Mouse (Mus musculus): Measurements from ENCODE around the gene Atxn7l1. TPM values are rescaled to one million over a fixed set of nuclear protein-coding genes. Genes with fewer than 3 reads are reported as not detected.

Atxn7l1 gene
- total RNA-seq, 2 experiments from 2014 or later, result 61.4 to 62.9 TPM

DNA sequence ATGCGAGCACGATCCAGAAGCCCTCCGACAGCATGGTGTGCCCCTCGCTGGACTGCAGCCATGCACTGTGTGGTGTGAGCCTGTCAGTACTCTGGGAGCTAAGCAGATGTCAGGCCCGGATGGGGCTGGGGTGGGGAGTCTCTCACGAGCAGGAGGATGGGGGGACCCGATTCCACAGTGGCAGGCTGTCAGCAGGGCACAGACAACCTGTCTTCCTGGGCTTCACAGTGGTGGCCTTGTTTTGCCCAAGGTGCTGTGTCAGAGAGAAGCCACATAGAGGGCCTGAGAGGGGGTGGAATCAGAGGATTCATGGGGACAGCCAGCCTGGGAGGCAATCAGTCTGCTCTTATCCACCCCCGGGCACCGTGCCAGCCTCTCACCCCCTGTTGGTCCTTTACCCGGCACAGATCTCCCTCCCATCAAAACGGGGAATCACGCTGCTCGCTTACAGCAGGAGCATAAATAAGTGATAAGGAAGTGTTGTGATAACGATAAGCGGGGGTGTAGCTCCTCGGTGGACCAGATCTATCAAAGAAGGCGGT lies 193.9 kb downstream of the Atxn7l1 start:
- intact Hi-C loops (cut with DNase I), result no loop called here
- peak; percentile 89 for DNase-seq

- intact Hi-C loops (cut with DNase I), result no loop called here
- DNase-seq, result no peak
Observed at GRCm38 (mm10) chr12:33344970-33345772, 197.7 kb downstream of the Atxn7l1 start.

DNA sequence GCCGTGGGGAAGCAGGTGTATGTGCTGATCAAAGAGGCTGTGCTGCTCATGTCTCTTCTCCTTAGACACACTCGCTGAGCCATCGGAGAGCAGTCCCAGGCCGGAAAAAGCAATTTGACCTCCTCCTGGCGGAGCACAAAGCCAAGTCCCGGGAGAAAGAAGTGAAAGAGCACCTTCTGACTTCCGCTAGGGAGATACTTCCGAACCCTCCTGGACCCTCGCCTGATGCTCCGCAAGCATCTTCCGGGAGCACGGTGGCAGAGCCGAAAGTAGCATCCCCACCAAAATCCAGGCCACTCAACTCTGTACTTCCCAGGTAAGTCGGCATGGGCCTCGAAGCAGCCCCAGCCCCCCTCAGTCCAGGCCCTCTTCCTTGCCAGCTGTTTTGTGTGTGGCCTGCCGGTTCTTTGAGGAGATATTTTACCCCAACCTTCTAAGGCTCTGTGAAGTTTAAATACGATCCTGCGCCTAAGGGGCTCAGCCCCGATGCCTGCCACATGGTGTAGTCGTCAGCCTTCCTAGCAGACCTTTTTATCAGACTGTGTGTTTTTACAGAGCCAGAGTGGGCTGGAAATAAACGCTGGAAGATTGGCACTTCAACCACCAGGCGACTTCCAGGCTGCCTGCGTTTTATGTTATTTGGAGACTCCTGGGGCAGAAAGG lies 198.4 kb downstream of the Atxn7l1 start:
- DNase-seq, result no peak
- intact Hi-C loops (cut with DNase I), result no loop called here

DNA sequence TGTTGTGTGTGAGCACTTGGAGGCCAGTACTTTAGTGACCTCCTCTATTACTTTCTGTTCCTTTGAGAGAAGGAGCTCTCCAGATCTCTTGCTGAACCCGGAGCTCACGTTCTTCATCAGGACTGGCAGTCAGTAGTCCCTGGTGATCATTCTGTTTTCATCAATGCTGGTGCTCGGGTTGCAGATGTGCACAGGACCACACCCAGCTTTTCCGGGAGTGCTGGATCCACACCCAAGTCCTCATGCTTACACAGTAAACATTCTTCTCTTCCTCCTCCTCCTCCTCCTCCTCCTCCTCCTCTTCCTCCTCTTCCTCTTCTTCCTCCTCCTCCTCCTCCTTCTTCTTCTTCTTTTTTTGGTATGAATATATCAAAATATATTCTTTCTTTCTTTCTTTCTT lies 205.2 kb downstream of the Atxn7l1 start:
- no peak for DNase-seq
- intact Hi-C loops (cut with DNase I), result no loop called here

DNA sequence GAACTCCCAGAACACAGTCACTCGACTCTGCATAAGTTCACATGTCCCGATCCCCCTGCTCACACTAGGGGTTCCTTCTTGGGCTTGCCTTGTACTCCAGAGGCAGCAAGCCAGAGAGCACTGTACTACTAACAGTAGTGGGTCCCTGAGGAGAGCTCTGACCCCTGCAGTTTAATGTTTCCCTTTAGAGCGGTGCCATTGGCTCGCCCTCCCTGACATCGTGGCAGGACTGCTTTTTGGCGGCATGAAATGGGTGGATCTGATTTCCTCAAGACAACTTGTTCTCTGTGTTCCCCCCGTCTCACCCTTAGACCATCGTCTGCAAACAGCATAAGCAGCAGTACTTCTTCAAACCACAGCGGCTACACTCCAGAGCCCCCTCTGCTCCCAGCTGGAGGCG lies 210.9 kb downstream of the Atxn7l1 start:
- no peak for DNase-seq
- intact Hi-C loops (cut with DNase I), result no loop called here

DNA sequence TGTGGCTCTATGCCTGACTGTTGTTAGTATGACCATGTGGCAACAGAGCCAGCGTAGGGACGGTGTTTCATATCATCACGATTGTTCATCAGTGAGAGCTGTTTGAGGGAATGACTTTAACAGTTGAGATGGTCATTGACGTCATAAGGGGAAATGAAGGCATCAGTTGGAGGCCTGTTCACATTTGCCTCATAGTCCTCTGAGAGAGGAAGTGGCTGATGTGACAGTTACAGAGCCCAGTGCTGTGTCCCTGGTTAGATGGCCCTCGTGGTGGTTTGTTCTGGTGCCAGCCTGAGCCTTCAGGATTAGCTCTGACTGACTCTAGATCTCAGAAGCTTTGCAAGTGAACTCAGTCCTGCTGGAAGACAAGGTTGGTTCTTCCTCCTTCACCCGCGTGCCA lies 211.7 kb downstream of the Atxn7l1 start:
- no peak for DNase-seq

GRCm38 (mm10) chr12:33359878-33360482 lies 212.5 kb downstream of the Atxn7l1 start:
- intact Hi-C loops (cut with DNase I), result no loop called here
- DNase-seq, result peak; percentile 71

More for the DNA sequence above, 211.7 kb downstream of the Atxn7l1 start:
- intact Hi-C loops (cut with DNase I), result no loop called here

- intact Hi-C loops (cut with DNase I), result no loop called here
- DNase-seq, result peak; percentile 95
Observed at GRCm38 (mm10) chr12:33360729-33361128, 213.2 kb downstream of the Atxn7l1 start.

DNA sequence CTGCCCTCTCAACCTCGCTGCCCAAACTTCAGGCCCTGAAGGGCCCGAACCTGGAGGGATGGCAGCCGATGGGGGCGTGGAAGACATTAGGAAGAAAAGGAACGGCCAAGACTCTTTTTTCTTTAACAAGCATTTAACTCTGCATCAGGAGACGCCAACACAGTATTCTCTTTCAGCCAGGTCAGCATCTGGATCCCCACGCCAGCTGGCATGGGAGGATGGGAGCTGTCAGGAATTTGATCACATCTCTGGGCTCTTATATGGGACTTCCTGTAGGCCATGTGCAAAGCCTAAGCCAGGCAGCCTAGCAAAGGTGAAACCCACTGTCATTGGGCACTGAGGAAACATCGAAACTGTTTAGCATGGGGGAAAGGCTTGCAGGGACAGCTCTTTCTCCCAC lies 217.0 kb downstream of the Atxn7l1 start:
- DNase-seq, result no peak
- intact Hi-C loops (cut with DNase I), result no loop called here

- DNase-seq, result no peak
- intact Hi-C loops (cut with DNase I), result no loop called here
Observed at GRCm38 (mm10) chr12:33365133-33365532, 217.6 kb downstream of the Atxn7l1 start.

DNA sequence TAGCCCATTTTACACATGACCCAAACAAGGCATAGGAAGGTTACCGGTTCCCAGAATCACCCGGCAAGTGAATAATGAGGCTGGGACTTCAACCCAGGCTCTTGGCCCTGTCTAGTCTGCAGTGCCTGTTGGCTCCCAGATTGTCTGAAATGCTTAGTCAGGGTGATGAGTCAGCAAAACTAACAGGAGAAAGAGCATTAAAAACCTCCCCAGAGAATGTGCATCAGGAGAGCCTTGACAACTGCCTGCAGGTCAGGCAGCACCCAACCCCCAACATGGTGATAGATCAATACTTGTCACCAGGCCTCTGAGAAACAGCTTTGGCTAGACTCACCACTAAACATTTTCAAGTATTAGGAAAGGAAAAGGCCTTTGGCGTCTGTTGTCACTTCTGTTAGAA lies 222.1 kb downstream of the Atxn7l1 start:
- intact Hi-C loops (cut with DNase I), result no loop called here
- DNase-seq, result no peak

DNA sequence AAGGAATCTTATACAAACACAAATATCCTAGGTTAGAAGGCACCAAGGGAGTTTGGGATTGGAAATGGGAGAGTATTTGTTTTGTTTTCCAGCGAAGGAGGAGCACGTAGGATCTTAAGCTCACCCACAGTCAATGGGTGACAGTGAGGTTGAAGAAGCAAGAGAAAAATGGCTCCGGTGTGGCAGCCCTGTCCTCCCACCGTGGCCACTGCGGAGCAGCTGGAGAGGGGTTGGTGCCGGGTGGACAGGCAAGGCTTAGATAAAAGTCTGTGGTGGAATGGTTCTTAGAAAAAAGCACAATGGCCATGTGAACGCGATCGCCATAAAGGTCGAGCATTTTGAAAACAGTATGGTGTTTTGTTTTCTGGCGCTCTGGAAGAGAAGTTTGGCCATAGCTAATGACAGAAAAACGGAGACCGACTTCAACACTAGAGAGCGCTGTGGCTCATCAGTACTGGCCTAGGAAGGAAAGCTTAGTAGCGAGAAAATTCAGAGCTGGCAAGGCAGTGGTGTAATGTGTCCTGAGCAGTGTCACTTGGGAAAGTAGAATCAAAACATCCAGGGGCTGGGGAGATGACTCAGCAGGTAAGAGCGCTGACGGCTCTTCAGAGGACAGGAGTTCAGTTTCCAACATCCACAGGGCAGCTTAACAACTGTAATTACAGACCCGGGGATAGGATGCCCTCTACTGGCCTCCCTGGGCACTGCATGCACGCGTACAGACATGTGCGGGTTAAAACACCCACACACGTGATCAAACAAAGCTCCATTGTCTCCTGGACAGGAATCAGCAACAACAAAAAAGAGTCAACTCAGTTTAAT lies 232.3 kb downstream of the Atxn7l1 start:
- peak; percentile 83 for DNase-seq
- intact Hi-C loops (cut with DNase I), result loop anchor here (10.0 kb wide), 2 partner anchors 1285 to 1805 kb away; no protein-coding TSS in a partner anchor

- intact Hi-C loops (cut with DNase I), result loop anchor here (10.0 kb wide), 2 partner anchors 1276 to 1796 kb away; no protein-coding TSS in a partner anchor
Observed at GRCm38 (mm10) chr12:33388842-33389241, 241.3 kb downstream of the Atxn7l1 start.

DNA sequence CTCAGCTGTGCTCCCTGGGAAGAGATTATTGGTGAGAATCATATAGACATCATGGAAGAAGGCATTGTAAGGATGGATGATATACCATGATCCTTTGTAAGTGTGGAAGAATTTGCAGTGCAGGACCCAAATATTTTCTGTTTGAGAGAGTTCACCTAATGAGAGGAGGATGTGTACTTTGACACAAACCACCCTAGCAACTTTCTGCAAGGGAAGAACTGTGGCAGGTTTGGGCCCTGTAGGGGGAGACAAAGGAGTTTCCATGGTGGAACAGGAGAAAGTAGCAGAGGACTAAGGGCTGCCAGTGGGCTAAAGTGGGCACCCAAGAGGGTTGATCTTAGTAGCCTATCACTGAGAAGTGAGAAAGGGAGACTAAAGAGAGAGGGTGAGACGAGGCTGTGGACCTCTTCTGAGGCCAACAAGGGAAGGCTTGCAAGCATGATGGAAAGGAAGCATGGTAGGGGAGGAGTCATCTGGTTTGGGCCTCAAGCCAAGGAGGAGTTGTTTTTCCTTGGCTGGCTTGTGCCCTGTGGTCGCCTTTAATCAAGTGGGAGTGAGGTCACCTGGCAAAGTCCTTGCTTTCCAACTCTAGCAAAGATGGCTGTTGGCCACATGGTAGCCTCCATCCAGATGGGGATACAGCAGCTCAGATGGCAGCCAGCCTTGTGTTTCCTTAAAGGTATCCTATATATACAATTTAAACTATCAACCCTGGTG lies 243.5 kb downstream of the Atxn7l1 start:
- intact Hi-C loops (cut with DNase I), result loop anchor here (5.0 kb wide), 1 partner anchor 36 kb away; the partner anchor contains the start of gene Twistnb

More at GRCm38 (mm10) chr12:33388842-33389241, 241.3 kb downstream of the Atxn7l1 start:
- DNase-seq, result peak; percentile 71

DNA sequence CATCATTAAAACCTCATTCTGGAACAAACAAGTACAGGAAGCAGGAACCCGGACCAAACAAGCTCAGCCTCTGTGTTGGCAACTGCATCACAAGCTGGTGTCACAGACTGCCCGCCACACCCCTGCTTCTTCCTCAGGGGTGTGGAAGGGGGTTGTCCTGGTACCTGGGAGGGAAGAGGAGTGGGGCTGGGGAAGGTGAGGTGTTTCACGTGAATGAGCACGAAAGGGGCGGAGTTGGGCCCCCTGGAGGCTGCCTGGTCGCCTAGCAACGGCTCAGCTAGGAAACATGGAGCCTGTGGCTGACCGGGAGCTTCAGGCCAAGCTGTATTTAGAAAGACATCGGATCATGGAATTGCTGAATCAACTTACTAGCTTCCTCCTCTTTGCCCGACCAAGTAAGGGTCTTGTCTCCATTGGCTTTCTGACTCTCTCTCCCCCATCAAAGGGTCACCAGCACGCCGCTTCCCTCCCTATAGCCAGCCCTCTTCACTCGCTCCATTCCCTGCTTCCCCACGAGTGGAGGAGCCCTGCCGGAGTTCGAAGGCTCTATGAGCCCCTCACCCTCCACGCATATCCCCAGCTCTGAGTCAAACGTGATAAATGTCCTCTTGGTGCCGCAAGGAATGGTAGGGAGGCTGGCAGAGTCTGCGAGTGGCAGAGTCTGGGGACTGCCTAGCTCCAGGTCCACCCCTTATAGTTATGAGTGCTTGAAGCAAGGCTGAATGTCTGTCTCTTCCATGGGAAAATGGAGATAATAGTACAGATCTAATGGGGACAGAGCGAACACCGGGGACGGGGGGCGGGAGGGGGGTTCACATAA lies 247.5 kb downstream of the Atxn7l1 start, which contains the start of gene Efcab10:
Gene Efcab10, plus strand, starts transcription at position 51 of the 820 bp plus-strand sequence.
- intact Hi-C loops (cut with DNase I), result loop anchor here (5.0 kb wide), 1 partner anchor 32 kb away; the partner anchor contains the start of gene Twistnb
- peak; percentile 58 for DNase-seq

More for the DNA sequence above, 243.5 kb downstream of the Atxn7l1 start:
- DNase-seq, result no peak

- no peak for DNase-seq
- intact Hi-C loops (cut with DNase I), result no loop called here
Observed at GRCm38 (mm10) chr12:33403265-33403693, 255.8 kb downstream of the Atxn7l1 start.

DNA sequence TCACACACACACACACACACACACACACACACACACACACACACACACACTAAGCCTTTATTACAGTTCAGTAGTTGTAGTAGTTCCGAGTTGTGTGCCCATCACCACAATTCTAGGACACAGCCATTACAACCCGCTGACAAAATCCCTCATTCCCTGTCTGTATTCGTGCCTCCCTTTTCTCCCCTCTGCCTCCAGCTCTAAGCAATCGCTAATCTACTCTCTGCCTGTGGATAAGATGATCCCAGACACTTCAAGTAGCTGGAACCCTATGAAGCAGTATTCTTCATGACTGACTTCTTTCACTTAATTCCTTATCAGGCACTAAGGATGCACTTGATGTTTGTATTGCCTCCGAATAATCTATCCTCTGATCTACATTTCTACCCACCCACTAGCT lies 257.5 kb downstream of the Atxn7l1 start:
- DNase-seq, result no peak
- intact Hi-C loops (cut with DNase I), result no loop called here

DNA sequence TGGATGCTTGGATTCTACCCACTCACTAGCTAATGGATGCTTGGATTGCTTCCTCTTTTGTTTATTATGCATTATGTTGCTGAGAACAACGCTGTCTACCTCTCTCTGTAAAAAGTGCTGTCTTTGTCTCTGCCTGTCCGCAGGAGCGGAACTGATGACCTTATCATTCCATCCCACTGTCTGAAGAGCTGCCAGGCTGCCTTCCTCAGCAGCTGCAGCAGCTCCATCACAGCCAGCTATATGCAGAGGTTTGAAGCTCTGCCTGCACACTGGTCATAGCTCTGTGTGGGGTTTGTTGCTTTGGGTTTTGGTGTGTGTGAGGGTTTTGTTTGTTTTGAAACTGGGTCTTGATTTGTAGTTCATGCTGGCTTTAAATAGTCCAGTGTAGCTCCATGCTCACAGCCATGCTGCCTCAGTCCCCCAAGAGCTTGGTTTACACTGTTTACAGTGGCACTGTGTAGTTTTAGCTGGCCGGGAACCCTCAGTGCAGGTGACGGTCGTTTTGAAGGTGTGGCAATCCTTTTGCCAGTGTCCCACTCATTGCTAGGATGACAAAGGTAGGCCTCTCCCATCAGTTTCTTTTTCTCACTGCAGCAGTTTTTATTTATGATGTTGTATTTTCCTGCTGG lies 258.0 kb downstream of the Atxn7l1 start:
- DNase-seq, result no peak
- intact Hi-C loops (cut with DNase I), result no loop called here

Data from left cerebral cortex, postnatal 4 days (tissue).